Comparison of ENCODE assay signal across 9 mouse cellular contexts in the genomic region with DNA sequence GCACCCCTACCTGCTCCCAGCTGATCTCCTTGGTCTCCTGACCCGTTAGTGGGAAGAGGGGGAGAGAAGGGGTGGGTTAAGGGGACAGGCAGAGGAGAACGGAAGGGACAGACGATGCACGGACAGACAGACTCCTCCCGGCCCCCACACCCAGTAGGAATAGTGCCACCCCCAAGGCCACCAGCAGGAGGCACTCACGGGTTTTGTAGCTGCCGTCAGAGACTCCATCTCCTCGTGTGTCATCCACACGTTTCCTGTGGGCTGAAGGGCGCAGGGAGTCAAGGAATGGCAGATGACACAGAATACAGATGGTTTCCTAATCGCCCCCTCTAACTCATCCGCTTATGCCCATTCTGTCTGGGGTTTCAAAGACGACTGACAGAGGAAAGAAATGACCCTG. TPM values are rescaled to one million over a fixed set of nuclear protein-coding genes. Genes with fewer than 3 reads are reported as not detected.
DNase-seq lines count a peak whose midpoint lies in the region; ATAC-seq lines count a peak whose summit lies in the region.
"Had no signal": no experiment of that assay in that cellular context is flagged by ENCODE, and none has a peak within 500 bp of the region (broad histone marks: within the 10 kb centered on the region; RNA-seq: fewer than 3 reads in every experiment).

No protein-coding gene starts in this region.

- H3K4me2 ChIP-seq in hindbrain, embryonic 11.5 days (replicated peaks; ENCODE audit: low read depth, low read length) = no peak overlapping the region
- H3K4me2 ChIP-seq: hindbrain, embryonic 15.5 days had no signal

- ATAC-seq in hindbrain, embryonic 11.5 days (ENCODE audit: low FRiP score) = no peak
- ATAC-seq in granulocyte monocyte progenitor cell, adult 5-6 weeks (replicated peaks; ENCODE audit: poor library complexity, severe bottlenecking) = no peak

- peaks cover 4% of the 10 kb centered on the region for H3K4me1 ChIP-seq in hindbrain, embryonic 11.5 days (replicated peaks; ENCODE audit: control insufficient read depth, insufficient read depth, low read length)
- H3K4me1 ChIP-seq in hindbrain, embryonic 10.5 days (replicated peaks) = peaks cover 36% of the 10 kb centered on the region

- H3K36me3 ChIP-seq in hindbrain, embryonic 11.5 days (ENCODE audit: control insufficient read depth, insufficient read depth, low read length) = no peaks in the 10 kb centered on the region
- peaks cover 33% of the 10 kb centered on the region for H3K36me3 ChIP-seq in hindbrain, embryonic 10.5 days

- peak; percentile 45 for DNase-seq in hindbrain, embryonic 11.5 days (ENCODE audit: low spot score)
- no peak for DNase-seq in hindbrain, embryonic 10.5 days (ENCODE audit: low spot score)
- DNase-seq in right cerebral cortex, postnatal 4 days = peak; percentile 32
- no peak for DNase-seq in right cerebral cortex, postnatal 25 days
- peak; percentile 89 for DNase-seq in ZHBTc4 (ENCODE audit: low read depth, low spot score)
- DNase-seq in thymus, postnatal 4 days = peak; percentile 70
- DNase-seq: adrenal gland, adult 2 months had no signal

- H3K27me3 ChIP-seq in hindbrain, embryonic 11.5 days (ENCODE audit: control insufficient read depth, insufficient read depth, low read length) = no peaks in the 10 kb centered on the region; the same call in 1 of the 2 replicates
- peaks cover 26% of the 10 kb centered on the region for H3K27me3 ChIP-seq in hindbrain, embryonic 10.5 days (ENCODE audit: insufficient read depth, poor library complexity, severe bottlenecking)
- H3K27me3 ChIP-seq: hindbrain, embryonic 15.5 days had no signal

- WGBS in hindbrain, embryonic 11.5 days = 22% methylated on average over 13 of the region's 13 CpGs
- 33% methylated on average over 13 of the region's 13 CpGs for WGBS in hindbrain, embryonic 10.5 days

- no peak overlapping the region for H3K27ac ChIP-seq in hindbrain, embryonic 11.5 days (ENCODE audit: low read depth, low read length)
- H3K27ac ChIP-seq in hindbrain, embryonic 10.5 days = no peak overlapping the region
- H3K27ac ChIP-seq: hindbrain, embryonic 15.5 days had no signal

- H3K9me3 ChIP-seq in hindbrain, embryonic 11.5 days (ENCODE audit: control insufficient read depth, low read length) = no peaks in the 10 kb centered on the region
- no peaks in the 10 kb centered on the region for H3K9me3 ChIP-seq in hindbrain, embryonic 10.5 days
- H3K9me3 ChIP-seq: hindbrain, embryonic 15.5 days had no signal

- H3K4me3 ChIP-seq in hindbrain, embryonic 11.5 days (ENCODE audit: low read depth, low read length) = no peak overlapping the region
- H3K4me3 ChIP-seq in hindbrain, embryonic 10.5 days = no peak overlapping the region
- H3K4me3 ChIP-seq: hindbrain, embryonic 15.5 days had no signal

- no peak overlapping the region for H3K9ac ChIP-seq in hindbrain, embryonic 11.5 days (ENCODE audit: low read depth, low read length)
- H3K9ac ChIP-seq: hindbrain, embryonic 15.5 days had no signal

RNA-seq across cellular contexts. Expression of a gene that starts 8.5 kb away (rescaled TPM):
- 0.68 and 0.77 TPM in 2 replicates for polyA plus RNA-seq in hindbrain, embryonic 11.5 days (2014; fragmentation: Nextera tagmentation; extraction: Ambion mirVana)
- 0.36 and 0.42 TPM in 2 replicates for polyA plus RNA-seq in hindbrain, embryonic 10.5 days (2016; fragmentation: Nextera tagmentation; extraction: Ambion mirVana)
- total RNA-seq in granulocyte monocyte progenitor cell, adult 5-6 weeks (2014; fragmentation: Nextera tagmentation) = not detected in 2 replicates
- total RNA-seq in granulocyte monocyte progenitor cell, adult 5-6 weeks (2017) = not detected in 2 replicates
- polyA plus RNA-seq: adrenal gland, adult 2 months had no signal

RNA-seq across cellular contexts. Expression of a gene that starts 10.0 kb away (rescaled TPM):
- 5.2 and 6.9 TPM in 2 replicates for polyA plus RNA-seq in hindbrain, embryonic 11.5 days (2014; fragmentation: Nextera tagmentation; extraction: Ambion mirVana)
- polyA plus RNA-seq in hindbrain, embryonic 10.5 days (2016; fragmentation: Nextera tagmentation; extraction: Ambion mirVana) = 10.5 and 12.5 TPM in 2 replicates
- total RNA-seq in granulocyte monocyte progenitor cell, adult 5-6 weeks (2014; fragmentation: Nextera tagmentation) = 5.4 and 6.3 TPM in 2 replicates
- 2.4 and 3.9 TPM in 2 replicates for total RNA-seq in granulocyte monocyte progenitor cell, adult 5-6 weeks (2017)

RNA-seq across cellular contexts. Expression of a gene that starts 23.3 kb away (rescaled TPM):
- polyA plus RNA-seq in hindbrain, embryonic 11.5 days (2014; fragmentation: Nextera tagmentation; extraction: Ambion mirVana) = 8.2 and 9.5 TPM in 2 replicates
- 8.4 and 12.9 TPM in 2 replicates for polyA plus RNA-seq in hindbrain, embryonic 10.5 days (2016; fragmentation: Nextera tagmentation; extraction: Ambion mirVana)
- 1.2 TPM in 1 of 2 replicates, not detected in the other for total RNA-seq in granulocyte monocyte progenitor cell, adult 5-6 weeks (2014; fragmentation: Nextera tagmentation)
- not detected in 2 replicates for total RNA-seq in granulocyte monocyte progenitor cell, adult 5-6 weeks (2017)

RNA-seq across cellular contexts. Expression of a gene that starts 26.8 kb away (rescaled TPM):
- 0.92 and 1.7 TPM in 2 replicates for polyA plus RNA-seq in hindbrain, embryonic 11.5 days (2014; fragmentation: Nextera tagmentation; extraction: Ambion mirVana)
- 0.89 and 1.5 TPM in 2 replicates for polyA plus RNA-seq in hindbrain, embryonic 10.5 days (2016; fragmentation: Nextera tagmentation; extraction: Ambion mirVana)
- not detected in 2 replicates for total RNA-seq in granulocyte monocyte progenitor cell, adult 5-6 weeks (2014; fragmentation: Nextera tagmentation)
- 1.9 TPM in 1 of 2 replicates, not detected in the other for total RNA-seq in granulocyte monocyte progenitor cell, adult 5-6 weeks (2017)

RNA-seq across cellular contexts. Expression of a gene that starts 52.0 kb away (rescaled TPM):
- 76.5 and 114 TPM in 2 replicates for polyA plus RNA-seq in hindbrain, embryonic 11.5 days (2014; fragmentation: Nextera tagmentation; extraction: Ambion mirVana)
- polyA plus RNA-seq in hindbrain, embryonic 10.5 days (2016; fragmentation: Nextera tagmentation; extraction: Ambion mirVana) = 223 and 271 TPM in 2 replicates
- total RNA-seq in granulocyte monocyte progenitor cell, adult 5-6 weeks (2014; fragmentation: Nextera tagmentation) = 259 and 270 TPM in 2 replicates
- 374 and 382 TPM in 2 replicates for total RNA-seq in granulocyte monocyte progenitor cell, adult 5-6 weeks (2017)

Comparison
In these comparisons a context has a peak if more than half of its experiments do, and no peak if none do; other contexts are left out.
1. DNase-seq: peak in hindbrain, embryonic 11.5 days (single experiment), right cerebral cortex, postnatal 4 days (single experiment), ZHBTc4 (single experiment) and thymus, postnatal 4 days (single experiment); none in hindbrain, embryonic 10.5 days (single experiment) and right cerebral cortex, postnatal 25 days (single experiment).